Mouse (Mus musculus) kidney, adult 2 months (tissue): ENCODE measurements around the gene Ttc6.

ENCODE experiments used
- CTCF ChIP-seq: fragments of 200-500 bp; conservative IDR thresholded peaks from 2 replicates; pipeline ENCODE4 v1.5.1; 2011; ENCODE audit warnings: low read depth, mild to moderate bottlenecking, control low read depth, low read length, moderate library complexity, mixed read lengths; ENCODE audit not compliant: insufficient read depth, insufficient read length
- POLR2A ChIP-seq: fragments of 200-500 bp; IDR thresholded peaks from one replicate; pipeline ENCODE4 v1.6.1; 2011; ENCODE audit warnings: low read depth, low read length, control low read depth

- TF ChIP-seq POLR2A (no peak), CTCF (no peak)
Observed at GRCm38 (mm10) chr12:57546415-57547201, 17.3 kb upstream of the Ttc6 start, which contains the start of gene Foxa1.
